Mouse (Mus musculus) mature B cell (primary cell): Measurements from ENCODE around the gene Vmn2r14.
"Not testable (repeated sequence)": the region's sequence is repeated elsewhere in the genome, so short reads cannot be mapped to it uniquely, and the experiment has no call there.

ENCODE experiments used
- in situ Hi-C: fragments of 300-500 bp; cut with MboI; formaldehyde crosslinking; loops from 2 replicates; pipeline ENCODE4 v1.14.3; 2019

Vmn2r14 gene

DNA sequence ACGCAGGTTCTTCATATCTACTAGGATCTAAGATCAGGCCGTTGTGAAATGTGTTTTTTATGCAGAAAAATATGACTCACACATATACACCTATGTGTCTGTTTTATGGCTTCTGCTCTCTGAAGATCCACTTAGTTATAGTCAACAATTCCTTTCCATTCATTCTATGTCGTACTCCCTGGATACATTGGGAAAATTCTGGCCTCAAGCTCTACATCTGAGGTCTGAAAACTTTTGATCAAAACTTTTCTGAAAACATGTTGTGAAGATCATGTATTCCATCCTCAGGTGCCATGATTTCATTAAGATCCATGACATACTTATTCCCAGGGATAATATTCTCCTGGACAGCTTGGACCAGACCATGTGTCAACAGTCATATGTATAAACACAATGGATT lies at the start of gene Vmn2r14:
Vmn2r14 (minus strand) TSS at position 101 of the 400 bp plus-strand sequence.
- in situ Hi-C loops: no loop called here

DNA sequence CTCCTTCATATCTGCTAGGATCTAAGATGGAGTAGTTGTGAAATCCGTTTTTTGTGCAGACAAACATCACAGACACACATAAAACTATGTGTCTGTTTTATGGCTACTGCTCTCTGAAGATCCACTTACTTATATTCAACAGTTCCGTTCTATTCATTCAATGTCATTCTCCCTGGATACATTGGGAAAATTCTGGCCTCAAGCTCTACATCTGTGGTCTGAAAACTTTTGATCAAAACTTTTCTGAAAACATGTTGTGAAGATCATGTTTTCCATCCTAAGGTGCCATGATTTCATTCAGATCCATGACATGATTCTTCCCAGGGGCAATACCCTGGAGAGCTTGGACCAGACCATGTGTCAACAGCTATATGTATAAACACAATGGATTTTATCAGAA lies 32.4 kb downstream of the Vmn2r14 start, which contains the start of gene Vmn2r13:
Vmn2r13 (minus strand) TSS at position 101 of the 400 bp plus-strand sequence.
- in situ Hi-C loops: not testable (repeated sequence)

DNA sequence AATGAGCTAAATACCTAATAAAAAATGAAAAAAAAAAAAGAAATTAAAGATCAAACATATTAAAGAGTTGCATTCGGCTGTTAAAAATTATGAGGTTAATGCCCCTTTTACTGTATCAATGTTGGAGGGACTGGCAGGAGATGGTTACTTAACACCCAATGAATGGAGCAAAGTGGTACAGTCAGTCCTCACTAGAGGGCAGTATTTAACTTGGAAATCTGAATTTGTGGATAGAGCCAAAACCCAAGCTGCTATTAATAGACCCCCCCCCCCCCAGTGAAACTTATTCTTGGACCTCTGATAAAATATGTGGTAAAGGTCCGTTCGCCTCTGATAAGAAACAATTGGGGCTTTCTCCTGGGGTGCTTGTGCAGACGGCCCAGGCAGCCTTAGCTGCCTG lies 57.7 kb downstream of the Vmn2r14 start:
- in situ Hi-C loops: not testable (repeated sequence)
